Mouse (Mus musculus) CH12.LX (cell line): ENCODE results near the gene Nrxn3. TPM values are rescaled to one million over a fixed set of nuclear protein-coding genes. Genes with fewer than 3 reads are reported as not detected.

ENCODE experiments used
- DNase-seq: peaks from one replicate; pipeline ENCODE4 v3.0.0-alpha.2; 2013; ENCODE audit errors: extremely low read depth
- H3K27ac ChIP-seq: 2 replicates; pipeline ENCODE4 v1.5.1; 2012; ENCODE audit warnings: low read depth, mild to moderate bottlenecking, control low read depth, moderate library complexity; ENCODE audit not compliant: insufficient read depth
- H3K27me3 ChIP-seq: replicated peaks from 2 replicates; pipeline ENCODE3; 2012; ENCODE audit warnings: inconsistent platforms
- H3K36me3 ChIP-seq, 2 experiments: replicated peaks in 1 of 2; 2 replicates each; pipeline versions ENCODE3 to v1.6.1; 2012; ENCODE audit warnings: inconsistent platforms in 1 of 2, low read length in 1 of 2, mild to moderate bottlenecking in 1 of 2, mixed read lengths in 1 of 2, moderate library complexity in 1 of 2; ENCODE audit not compliant: control insufficient read depth in 1 of 2, insufficient read depth in 1 of 2
- H3K4me1 ChIP-seq, 2 experiments: 2 replicates each; pipeline ENCODE4 v1.6.1; 2012; ENCODE audit warnings: inconsistent platforms in 1 of 2, moderate library complexity in 1 of 2; ENCODE audit not compliant: insufficient read depth in 2 of 2, control insufficient read depth in 1 of 2
- H3K4me2 ChIP-seq: 2 replicates; pipeline ENCODE4 v1.6.1; 2012; ENCODE audit warnings: low read depth, mild to moderate bottlenecking, control low read depth; ENCODE audit not compliant: poor library complexity, insufficient read depth, severe bottlenecking
- H3K4me3 ChIP-seq, 3 experiments: fragments of 150-350 bp in 1 of 3; sonication (generic) in 1 of 3; replicated peaks in 1 of 3; 2 replicates each; pipeline versions ENCODE3 to v1.5.1; 2011 to 2012; ENCODE audit warnings: low read depth in 2 of 3, low read length in 2 of 3, mild to moderate bottlenecking in 2 of 3, moderate library complexity in 2 of 3, control low read depth in 1 of 3, improper control_type of control experiment in 1 of 3, inconsistent platforms in 1 of 3, mixed read lengths in 1 of 3; ENCODE audit not compliant: poor library complexity in 1 of 3
- H3K79me2 ChIP-seq: replicated peaks from 2 replicates; pipeline ENCODE4 v1.6.1; 2012; ENCODE audit warnings: mild to moderate bottlenecking, moderate library complexity; ENCODE audit not compliant: control insufficient read depth, poor library complexity, insufficient read depth, severe bottlenecking; ENCODE audit errors: extremely low read depth
- H3K9ac ChIP-seq: 2 replicates; pipeline ENCODE4 v1.6.1; 2012; ENCODE audit warnings: low read depth, mild to moderate bottlenecking, control low read depth, moderate library complexity; ENCODE audit not compliant: insufficient read depth
- H3K9me3 ChIP-seq: replicated peaks from 2 replicates; pipeline ENCODE3; 2012; ENCODE audit warnings: low read length, inconsistent platforms, mixed read lengths
- BHLHE40 ChIP-seq: IDR thresholded peaks from 2 replicates; pipeline ENCODE4 v1.6.1; 2011; ENCODE audit warnings: mild to moderate bottlenecking, low read depth, low read length, improper control_type of control experiment
- CHD2 ChIP-seq: IDR thresholded peaks from 2 replicates; pipeline ENCODE4 v1.6.1; 2011; ENCODE audit warnings: low read length, improper control_type of control experiment
- E2F4 ChIP-seq: IDR thresholded peaks from 2 replicates; pipeline ENCODE4 v1.6.1; 2011; ENCODE audit warnings: low read depth, low read length, improper control_type of control experiment; ENCODE audit not compliant: insufficient replicate concordance
- ELF1 ChIP-seq: IDR thresholded peaks from 2 replicates; pipeline ENCODE4 v1.6.1; 2014; ENCODE audit warnings: low read depth, mild to moderate bottlenecking, inconsistent platforms, low read length, improper control_type of control experiment
- EP300 ChIP-seq: IDR thresholded peaks from 2 replicates; pipeline ENCODE4 v1.6.1; 2011; ENCODE audit warnings: low read length, improper control_type of control experiment
- ETS1 ChIP-seq: conservative IDR thresholded peaks from 2 replicates; pipeline ENCODE4 v1.6.1; 2012; ENCODE audit warnings: low read depth, mild to moderate bottlenecking, inconsistent platforms, low read length, improper control_type of control experiment, moderate library complexity
- GABPA ChIP-seq: IDR thresholded peaks from 2 replicates; pipeline ENCODE4 v1.6.1; 2012; ENCODE audit warnings: low read depth, low read length, improper control_type of control experiment, inconsistent platforms; ENCODE audit not compliant: insufficient replicate concordance
- IRF4 ChIP-seq: IDR thresholded peaks from 2 replicates; pipeline ENCODE4 v1.6.1; 2014; ENCODE audit warnings: low read depth, mild to moderate bottlenecking, inconsistent platforms, low read length, improper control_type of control experiment
- MAFK ChIP-seq: IDR thresholded peaks from 2 replicates; pipeline ENCODE4 v1.6.1; 2011; ENCODE audit warnings: low read length, improper control_type of control experiment; ENCODE audit not compliant: insufficient replicate concordance
- MAX ChIP-seq: IDR thresholded peaks from 2 replicates; pipeline ENCODE4 v1.6.1; 2011; ENCODE audit warnings: low read length, improper control_type of control experiment
- MAZ ChIP-seq: IDR thresholded peaks from 2 replicates; pipeline ENCODE4 v1.6.1; 2012; ENCODE audit warnings: low read depth, mild to moderate bottlenecking, inconsistent platforms, low read length, improper control_type of control experiment, moderate library complexity
- MXI1 ChIP-seq: IDR thresholded peaks from 2 replicates; pipeline ENCODE4 v1.6.1; 2011; ENCODE audit warnings: mild to moderate bottlenecking, low read depth, low read length, improper control_type of control experiment
- NELFE ChIP-seq: IDR thresholded peaks from 2 replicates; pipeline ENCODE4 v1.6.1; 2011; ENCODE audit warnings: low read depth, low read length, improper control_type of control experiment
- NRF1 ChIP-seq: IDR thresholded peaks from 2 replicates; pipeline ENCODE4 v1.6.1; 2014; ENCODE audit warnings: low read depth, mild to moderate bottlenecking, inconsistent platforms, low read length, improper control_type of control experiment, moderate library complexity
- POLR2A ChIP-seq: IDR thresholded peaks from 2 replicates; pipeline ENCODE4 v1.6.1; 2011; ENCODE audit warnings: low read depth, mild to moderate bottlenecking, improper control_type of control experiment, low read length
- SMC3 ChIP-seq: IDR thresholded peaks from 2 replicates; pipeline ENCODE4 v1.6.1; 2011; ENCODE audit warnings: low read depth, low read length, improper control_type of control experiment
- TBP ChIP-seq: conservative IDR thresholded peaks from 2 replicates; pipeline ENCODE4 v1.6.1; 2011; ENCODE audit warnings: low read depth, low read length, improper control_type of control experiment
- UBTF ChIP-seq: IDR thresholded peaks from 2 replicates; pipeline ENCODE4 v1.6.1; 2012; ENCODE audit warnings: low read depth, mild to moderate bottlenecking, inconsistent platforms, low read length, improper control_type of control experiment, moderate library complexity
- ZKSCAN1 ChIP-seq: IDR thresholded peaks from 2 replicates; pipeline ENCODE4 v1.6.1; 2012; ENCODE audit warnings: low read depth, inconsistent platforms, low read length, improper control_type of control experiment, borderline replicate concordance
- ZMIZ1 ChIP-seq: IDR thresholded peaks from 2 replicates; pipeline ENCODE4 v1.6.1; 2012; ENCODE audit warnings: low read depth, mild to moderate bottlenecking, inconsistent platforms, low read length, improper control_type of control experiment
- ZNF384 ChIP-seq: IDR thresholded peaks from 2 replicates; pipeline ENCODE4 v1.6.1; 2012; ENCODE audit warnings: low read depth, low read length, improper control_type of control experiment, inconsistent platforms
- dilution Hi-C: fragments of 300-500 bp; cut with MboI; formaldehyde crosslinking; loops from 2 replicates; pipeline ENCODE4 v1.14.3; 2020; ENCODE audit warnings: low sequenced_read_pairs; ENCODE audit not compliant: extremely low pct_unique_long_range_greater_than_20kb, extremely low pct_ligation_motif_present
- in situ Hi-C: fragments of 300-500 bp; cut with MboI; formaldehyde crosslinking; loops from 3 replicates; pipeline ENCODE4 v1.14.3; 2019; ENCODE audit warnings: low sequenced_read_pairs, low pct_ligation_motif_present, low pct_unique_long_range_greater_than_20kb, mixed read lengths
- polyA plus RNA-seq: library from polyadenylated mRNA; unstranded; fragments of >175 nt; gene quantifications from 2 replicates; pipeline ENCODE4 v1.2.1, GENCODE M21; 2012; ENCODE audit warnings: low read depth; ENCODE audit not compliant: insufficient read length
- total RNA-seq, 2 experiments: library from RNA; depleted of rRNA; stranded (reverse); fragments of 300-350 nt in 1 of 2; fragments of >200 nt in 1 of 2; gene quantifications; 2 replicates each; pipeline ENCODE4 v1.2.3; 2012 to 2014

The Nrxn3 gene
- total and polyA plus RNA-seq, 3 experiments, result 0.04 to 0.17 (median 0.09) TPM

DNA sequence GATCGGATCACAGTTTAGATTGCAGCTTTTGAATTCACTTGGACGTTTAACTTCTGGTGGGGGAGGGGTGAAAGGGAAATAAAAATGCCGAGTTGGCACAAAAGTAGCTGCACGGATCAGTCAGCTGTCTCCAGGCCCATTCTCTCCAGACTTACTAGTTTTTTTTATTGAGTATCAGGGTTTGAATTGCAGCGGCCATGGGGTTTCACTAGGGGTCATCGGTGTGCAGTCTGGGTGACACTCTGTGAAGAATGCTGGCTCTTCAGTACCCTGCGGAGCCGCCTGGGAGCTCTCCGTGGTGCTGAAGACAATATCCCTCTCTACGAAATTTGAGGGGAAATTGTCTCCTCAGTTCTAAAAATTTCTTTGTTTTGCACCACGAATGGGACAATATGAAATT, 13.5 kb upstream of the Nrxn3 start (continued):
- TF ChIP-seq NRF1 (no peak), SMC3 (peak; percentile 89), GABPA (no peak), MXI1 (peak; percentile 83; the same call in 1 of the 2 replicates), ETS1 (no peak), MAX (no peak), MAFK (peak; percentile 70; the same call in 1 of the 2 replicates), ZMIZ1 (no peak), E2F4 (no peak)

- no peaks in the 10 kb centered on the region for H3K4me1 ChIP-seq
- DNase-seq, result no peak
- no peaks in the 10 kb centered on the region for H3K27me3 ChIP-seq
- TF ChIP-seq ZNF384 (no peak), BHLHE40 (no peak), EP300 (no peak), MAFK (no peak), MAZ (no peak), MXI1 (no peak), ELF1 (no peak), ZKSCAN1 (no peak), TBP (no peak), IRF4 (no peak), GABPA (no peak), CHD2 (no peak), NELFE (no peak), POLR2A (no peak), UBTF (no peak)
- in situ Hi-C loops (loop anchor here (10.0 kb wide), 2 partner anchors 281 to 391 kb away; no protein-coding TSS in a partner anchor), dilution Hi-C loops (no loop called here)
- H3K9ac ChIP-seq, result no peak overlapping the region
- no peaks in the 10 kb centered on the region for H3K79me2 ChIP-seq
- H3K4me2 ChIP-seq, result no peak overlapping the region
- H3K36me3 ChIP-seq, result no peaks in the 10 kb centered on the region
- H3K27ac ChIP-seq, result no peak overlapping the region
- H3K9me3 ChIP-seq, result no peaks in the 10 kb centered on the region
- H3K4me3 ChIP-seq, result no peak overlapping the region
These were observed 9.2 kb upstream of the Nrxn3 start for GRCm38 (mm10) chr12:88713456-88713855.
